Mouse (Mus musculus) neural tube, embryonic 15.5 days (tissue): ENCODE data around the gene Pdxk. TPM values are rescaled to one million over a fixed set of nuclear protein-coding genes. Genes with fewer than 3 reads are reported as not detected.
"Not testable (repeated sequence)": the region's sequence is repeated elsewhere in the genome, so short reads cannot be mapped to it uniquely, and the experiment has no call there.

Experiments used
- ATAC-seq: fragments of 200-750 bp; cut with Nextera tagmentation; 2 replicates; pipeline ENCODE4 v1.8.0; 2017; ENCODE audit warnings: mild to moderate bottlenecking, moderate TSS enrichment, moderate library complexity; ENCODE audit not compliant: low FRiP score
- H3K27ac ChIP-seq: fragments of 300-500 bp; sonication (generic); replicated peaks from 2 replicates; pipeline ENCODE4 v1.5.1; 2015; ENCODE audit warnings: mild to moderate bottlenecking, inconsistent platforms
- H3K27me3 ChIP-seq: fragments of 300-500 bp; sonication (generic); replicated peaks from 2 replicates; pipeline ENCODE4 v1.6.1; 2015; ENCODE audit warnings: inconsistent platforms
- H3K36me3 ChIP-seq: fragments of 300-500 bp; sonication (generic); 2 replicates; pipeline ENCODE4 v1.6.1; 2015; ENCODE audit warnings: inconsistent platforms
- H3K4me1 ChIP-seq: fragments of 300-500 bp; sonication (generic); 2 replicates; pipeline ENCODE4 v1.6.1; 2015; ENCODE audit warnings: inconsistent platforms
- H3K4me2 ChIP-seq: fragments of 300-500 bp; sonication (generic); 2 replicates; pipeline ENCODE4 v1.6.1; 2015; ENCODE audit warnings: inconsistent platforms, mild to moderate bottlenecking, moderate library complexity
- H3K4me3 ChIP-seq: fragments of 300-500 bp; sonication (generic); replicated peaks from 2 replicates; pipeline ENCODE4 v1.5.1; 2015; ENCODE audit warnings: mild to moderate bottlenecking, inconsistent platforms
- H3K9ac ChIP-seq: fragments of 300-500 bp; sonication (generic); replicated peaks from 2 replicates; pipeline ENCODE4 v1.6.1; 2015; ENCODE audit warnings: mild to moderate bottlenecking, inconsistent platforms
- H3K9me3 ChIP-seq: fragments of 300-500 bp; sonication (generic); replicated peaks from 2 replicates; pipeline ENCODE4 v1.6.1; 2016; ENCODE audit warnings: inconsistent platforms
- WGBS: fragments of 180-500 bp; shearing (Covaris S2); methylation state at CpG from one replicate; pipeline ENCODE4 v1.1.7; 2015; ENCODE audit warnings: mixed read lengths; 5-methylcytosine and 5-hydroxymethylcytosine counted together
- polyA plus RNA-seq: library from polyadenylated mRNA; unstranded; fragments of >200 nt; fragmentation: Nextera tagmentation; extraction: Ambion mirVana; gene quantifications from 2 replicates; pipeline ENCODE4 v1.2.1, GENCODE M21; 2015

Gene Pdxk
- 48.4 and 49.2 TPM in 2 replicates for polyA plus RNA-seq

DNA sequence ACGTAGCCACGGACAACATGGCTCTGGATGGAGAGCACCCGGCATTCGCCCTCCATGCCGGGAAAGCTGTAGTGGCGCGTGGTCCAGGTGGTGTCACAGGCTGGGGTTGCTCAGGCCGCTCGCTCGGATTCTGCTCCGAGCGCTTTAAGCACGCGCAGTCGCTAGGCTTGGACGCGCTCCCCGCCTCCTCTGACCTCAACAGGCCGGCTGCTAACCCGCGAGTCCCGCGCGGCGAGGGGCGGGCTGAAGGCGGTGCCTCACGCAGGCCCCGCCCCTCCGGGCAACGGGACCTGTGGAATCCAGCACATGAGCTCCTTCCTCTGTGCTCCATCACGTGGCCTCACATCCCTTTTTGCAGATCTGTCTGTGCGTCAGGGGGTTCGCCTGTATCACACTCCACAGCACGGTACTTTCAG, at the start of gene Pdxk:
Pdxk (minus strand) TSS at position 184 of the 416 bp plus-strand sequence.
- H3K9me3 ChIP-seq, result no peaks in the 10 kb centered on the region
- WGBS, result under 1% methylated on average over 35 of the region's 35 CpGs
- H3K4me1 ChIP-seq, result peaks cover 41% of the 10 kb centered on the region
- peak within 1 kb of the TSS; percentile 82 for H3K4me2 ChIP-seq
- peak within 1 kb of the TSS; percentile 77 for H3K4me3 ChIP-seq
- no peaks in the 10 kb centered on the region for H3K36me3 ChIP-seq
- H3K27me3 ChIP-seq, result no peaks in the 10 kb centered on the region
- peak within 1 kb of the TSS; percentile 81 for H3K27ac ChIP-seq
- ATAC-seq, result peak; percentile 95
- peak within 1 kb of the TSS; percentile 70 for H3K9ac ChIP-seq

DNA sequence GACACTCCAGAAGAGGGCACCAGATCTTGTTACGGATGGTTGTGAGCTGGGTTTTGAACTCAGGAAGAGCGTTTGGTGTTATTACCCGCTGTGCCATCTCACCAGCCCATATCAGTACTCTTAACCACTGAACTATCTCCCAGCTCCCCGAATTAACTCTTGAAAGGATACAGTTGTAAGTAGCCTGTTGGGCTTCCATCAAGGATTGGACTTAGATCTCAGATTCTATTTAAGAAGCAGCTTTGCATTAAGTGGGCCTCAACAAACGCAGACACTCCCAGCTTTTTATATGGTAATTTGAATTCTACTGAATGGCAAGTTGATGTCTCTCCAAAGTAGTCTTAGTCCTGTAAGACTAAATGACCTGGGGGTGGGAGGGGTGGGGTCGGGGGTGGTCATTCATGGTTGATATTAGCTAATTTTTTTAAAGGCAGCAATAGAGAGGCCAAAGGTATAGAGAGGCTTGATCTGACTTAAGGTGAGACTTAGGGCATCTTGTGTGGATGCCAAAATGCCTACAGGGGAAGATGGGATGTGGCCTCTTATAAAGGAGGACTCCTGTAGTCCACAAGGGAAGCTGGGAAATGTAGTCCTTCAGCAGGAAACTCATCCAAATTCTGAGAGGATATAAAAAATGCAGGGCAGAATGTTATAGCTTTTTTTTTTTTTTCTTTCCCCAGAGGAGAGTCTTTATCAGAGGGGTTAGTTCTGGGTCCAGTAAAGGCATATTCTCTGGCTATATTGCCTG, 38.4 kb upstream of the Pdxk start:
- no peak overlapping the region for H3K9ac ChIP-seq
- no peak for ATAC-seq
- no peaks in the 10 kb centered on the region for H3K27me3 ChIP-seq
- no peaks in the 10 kb centered on the region for H3K36me3 ChIP-seq
- no peaks in the 10 kb centered on the region for H3K4me1 ChIP-seq
- no peak overlapping the region for H3K4me3 ChIP-seq
- no peaks in the 10 kb centered on the region for H3K9me3 ChIP-seq
- no peak overlapping the region for H3K27ac ChIP-seq
- 85% methylated on average over 6 of the region's 6 CpGs for WGBS
- H3K4me2 ChIP-seq, result no peak overlapping the region

DNA sequence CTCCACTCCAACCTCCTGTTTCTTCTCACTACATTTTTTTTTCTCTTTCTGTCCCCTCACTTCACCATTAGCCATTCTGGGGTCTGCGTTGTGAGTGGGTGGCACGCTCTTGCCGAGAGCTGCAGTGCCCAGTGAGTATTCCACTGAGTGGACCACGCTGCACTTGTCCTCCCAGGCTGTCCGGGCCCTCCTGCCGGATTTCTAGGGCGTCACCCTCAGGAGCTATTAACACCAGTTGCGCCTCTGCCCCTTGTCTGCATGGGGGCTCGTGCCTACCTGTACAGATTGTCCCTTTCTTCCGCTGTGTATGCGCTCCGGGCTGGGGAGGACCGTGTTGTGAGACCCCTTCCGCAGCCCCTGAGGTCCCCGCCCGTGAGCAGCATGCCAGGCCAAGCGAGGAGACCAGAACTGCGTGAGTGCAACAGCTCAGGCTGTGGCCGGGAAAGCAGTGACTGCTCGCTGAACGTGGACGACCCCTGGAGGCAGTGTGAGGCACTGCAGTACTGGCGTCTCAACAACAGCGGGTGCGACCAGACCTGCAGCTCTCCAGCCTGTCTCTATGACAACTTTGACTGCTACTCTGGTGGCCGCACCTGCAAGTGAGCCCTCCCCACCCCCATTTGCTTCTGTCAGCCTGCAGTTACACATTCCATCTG, 22.8 kb upstream of the Pdxk start:
- Histone ChIP-seq H3K9me3 (no peaks in the 10 kb centered on the region), H3K9ac (peak overlapping the region; percentile 26; the same call in 1 of the 2 replicates), H3K4me1 (peaks cover 11% of the 10 kb centered on the region), H3K36me3 (no peaks in the 10 kb centered on the region), H3K4me2 (peak overlapping the region; percentile 52), H3K27ac (no peak overlapping the region), H3K4me3 (peak overlapping the region; percentile 19; the same call in 1 of the 2 replicates), H3K27me3 (peaks cover 13% of the 10 kb centered on the region; the same call in 1 of the 2 replicates)
- peak; percentile 70 for ATAC-seq
- WGBS, result 10% methylated on average over 26 of the region's 26 CpGs

DNA sequence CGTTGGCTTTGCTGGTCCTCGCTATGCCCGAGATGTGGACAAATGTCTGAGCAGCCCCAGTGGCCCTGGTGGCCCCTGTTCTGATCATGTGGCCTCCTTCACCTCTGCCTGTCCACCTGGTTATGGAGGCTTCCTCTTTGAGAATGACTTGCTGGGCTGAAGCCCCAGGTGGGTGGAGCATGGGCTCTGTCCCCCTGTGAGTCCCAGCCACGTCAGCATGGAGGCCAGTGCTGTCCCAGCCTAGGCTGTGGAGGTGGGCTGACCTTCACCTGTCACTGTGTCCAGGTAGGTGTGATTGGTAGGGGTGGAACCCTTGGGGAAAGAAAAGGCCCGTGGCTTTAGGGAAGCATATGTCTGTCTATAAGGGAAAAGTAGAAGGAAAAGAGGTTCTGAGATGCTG, 22.1 kb upstream of the Pdxk start:
- ATAC-seq, result no peak
- no peak overlapping the region for H3K4me3 ChIP-seq
- 78% methylated on average over 5 of the region's 5 CpGs for WGBS
- no peak overlapping the region for H3K9ac ChIP-seq
- H3K4me2 ChIP-seq, result no peak overlapping the region
- no peaks in the 10 kb centered on the region for H3K9me3 ChIP-seq
- H3K27ac ChIP-seq, result no peak overlapping the region
- H3K27me3 ChIP-seq, result peaks cover 13% of the 10 kb centered on the region; the same call in 1 of the 2 replicates
- no peaks in the 10 kb centered on the region for H3K36me3 ChIP-seq
- peaks cover 16% of the 10 kb centered on the region for H3K4me1 ChIP-seq

DNA sequence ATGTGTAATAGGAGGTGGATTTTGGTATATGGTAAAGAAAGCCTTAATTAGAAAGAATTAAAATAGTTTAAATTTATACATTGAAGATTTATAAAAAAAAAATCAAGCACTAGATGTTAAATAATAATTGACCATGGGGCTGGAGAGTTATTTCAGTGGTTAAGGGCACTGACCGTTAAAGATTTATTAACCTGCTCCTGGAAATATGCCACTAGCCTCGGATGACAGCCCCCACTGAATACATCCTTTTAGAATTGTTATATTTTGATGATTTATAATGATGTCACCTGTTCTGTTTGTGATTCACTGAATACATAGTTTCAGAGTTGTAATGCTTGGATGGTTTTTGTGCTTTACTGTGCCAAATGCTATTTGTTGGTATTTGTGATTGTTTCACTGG, 20.6 kb upstream of the Pdxk start:
- peaks cover 23% of the 10 kb centered on the region for H3K4me1 ChIP-seq
- not testable (repeated sequence) for H3K4me3 ChIP-seq, H3K9ac ChIP-seq, H3K36me3 ChIP-seq, H3K4me2 ChIP-seq, H3K9me3 ChIP-seq, ATAC-seq, H3K27ac ChIP-seq
- H3K27me3 ChIP-seq, result peaks cover 13% of the 10 kb centered on the region; the same call in 1 of the 2 replicates
- 60% methylated on average over 2 of the region's 2 CpGs for WGBS

DNA sequence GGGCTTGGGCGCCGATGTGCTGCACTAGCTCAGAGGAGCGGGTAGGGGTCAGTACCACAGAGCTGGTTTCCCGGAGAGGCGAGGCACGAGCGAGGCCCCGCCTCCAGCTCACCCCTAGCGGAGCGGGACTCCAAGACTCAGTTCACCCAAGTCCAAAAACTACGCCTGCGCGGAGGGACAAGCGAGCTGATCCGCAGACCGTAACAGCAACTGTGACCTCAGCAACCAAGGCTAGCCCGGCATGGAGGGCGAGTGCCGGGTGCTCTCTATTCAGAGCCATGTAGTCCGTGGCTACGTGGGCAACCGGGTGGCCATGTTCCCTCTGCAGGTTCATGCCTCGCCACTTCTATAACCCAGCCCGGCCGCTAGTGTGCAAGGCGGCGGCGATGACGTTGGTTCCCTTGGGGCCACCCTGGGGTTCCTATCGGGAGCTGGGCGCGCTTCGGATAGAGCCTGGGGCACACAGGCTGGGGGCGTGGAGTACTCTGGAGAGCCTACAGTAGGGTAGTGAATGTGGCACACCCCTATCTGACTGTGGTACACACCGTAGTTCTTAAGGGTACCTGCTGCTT, 17.2 kb upstream of the Pdxk start:
- Histone ChIP-seq H3K4me3 (peak overlapping the region; percentile 51), H3K4me2 (peak overlapping the region; percentile 79), H3K36me3 (no peaks in the 10 kb centered on the region), H3K4me1 (peaks cover 16% of the 10 kb centered on the region), H3K9ac (peak overlapping the region; percentile 42), H3K27ac (0 out of 2 replicates have a peak overlapping the region, but pooled peaks have one; percentile 7), H3K27me3 (peaks cover 13% of the 10 kb centered on the region; the same call in 1 of the 2 replicates), H3K9me3 (no peaks in the 10 kb centered on the region)
- peak; percentile 95 for ATAC-seq
- under 1% methylated on average over 35 of the region's 35 CpGs for WGBS

DNA sequence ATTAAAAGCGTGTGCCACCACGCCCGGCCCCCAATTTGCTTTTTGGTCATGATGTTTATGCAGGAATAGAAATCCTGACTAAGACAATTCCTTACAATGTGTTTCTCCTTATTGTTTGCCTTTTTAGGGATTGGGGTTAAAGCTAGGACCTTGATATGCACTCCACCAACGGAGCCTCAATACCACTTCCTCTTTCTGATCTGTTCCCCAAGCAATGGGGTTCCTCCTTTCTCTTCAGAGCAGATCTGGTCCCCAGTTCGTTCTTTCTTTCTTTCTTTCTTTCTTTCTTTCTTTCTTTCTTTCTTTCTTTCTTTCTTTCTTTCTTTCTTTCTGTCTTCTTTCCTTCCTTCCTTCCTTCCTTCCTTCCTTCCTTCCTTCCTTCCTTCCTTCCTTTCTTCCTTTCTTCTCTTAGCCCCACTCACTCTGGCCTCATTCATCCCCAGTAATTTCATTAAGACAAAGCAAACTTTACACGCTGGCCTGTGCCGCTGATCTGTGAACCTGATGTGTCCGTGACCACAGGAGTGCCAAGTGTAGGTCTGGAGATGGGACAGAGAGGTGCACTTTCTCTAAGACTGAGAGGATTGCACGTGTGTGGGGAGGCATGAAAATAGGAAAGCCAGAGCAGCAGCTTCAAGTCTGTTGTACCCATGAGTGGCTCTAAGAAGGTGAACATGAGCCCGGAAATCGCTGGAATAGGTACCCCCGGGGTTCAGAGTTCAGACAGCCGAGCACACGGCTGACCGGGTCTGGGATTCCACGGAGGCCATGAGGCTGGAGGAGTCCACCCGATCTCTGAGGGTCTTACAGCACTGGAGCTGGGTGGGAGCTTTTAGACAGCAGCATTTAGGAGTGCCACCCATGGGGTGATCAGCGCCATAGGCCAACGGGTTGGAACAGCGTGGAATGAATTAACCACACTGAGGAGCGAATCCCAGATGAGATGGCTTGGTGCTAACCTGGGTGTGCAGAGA, 16.5 kb upstream of the Pdxk start:
- Histone ChIP-seq H3K36me3 (no peaks in the 10 kb centered on the region), H3K4me3 (peak overlapping the region; percentile 51), H3K4me1 (peaks cover 16% of the 10 kb centered on the region), H3K27me3 (peaks cover 13% of the 10 kb centered on the region; the same call in 1 of the 2 replicates), H3K27ac (no peak overlapping the region), H3K9ac (peak overlapping the region; percentile 42), H3K4me2 (peak overlapping the region; percentile 79), H3K9me3 (no peaks in the 10 kb centered on the region)
- peak; percentile 39 for ATAC-seq
- WGBS, result 40% methylated on average over 21 of the region's 21 CpGs

DNA sequence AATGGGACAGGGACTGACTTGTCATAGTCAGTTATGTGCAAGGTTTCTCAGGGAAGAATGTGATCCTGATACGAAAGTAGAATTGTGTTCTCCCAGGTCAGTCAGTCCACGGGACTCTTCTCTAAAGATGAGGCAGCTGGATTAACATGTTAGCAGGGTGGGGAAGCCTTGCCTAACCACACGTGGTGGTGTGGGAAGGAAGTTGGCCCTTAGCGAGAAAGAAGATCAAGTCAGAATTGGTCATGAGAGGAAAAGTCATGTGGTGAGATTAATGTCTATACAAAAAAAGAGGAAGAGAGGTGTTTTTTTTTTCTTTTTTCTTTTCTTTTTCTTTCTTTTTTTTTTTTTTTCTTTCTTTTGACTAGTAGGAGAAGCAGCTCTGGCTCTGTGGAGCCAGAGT, 12.0 kb upstream of the Pdxk start:
- no peaks in the 10 kb centered on the region for H3K27me3 ChIP-seq
- H3K36me3 ChIP-seq, result no peaks in the 10 kb centered on the region
- H3K27ac ChIP-seq, result no peak overlapping the region
- no peak overlapping the region for H3K4me3 ChIP-seq
- 78% methylated on average over 4 of the region's 4 CpGs for WGBS
- ATAC-seq, result no peak
- H3K4me1 ChIP-seq, result peaks cover 6% of the 10 kb centered on the region
- H3K9me3 ChIP-seq, result no peaks in the 10 kb centered on the region
- no peak overlapping the region for H3K4me2 ChIP-seq
- H3K9ac ChIP-seq, result no peak overlapping the region

DNA sequence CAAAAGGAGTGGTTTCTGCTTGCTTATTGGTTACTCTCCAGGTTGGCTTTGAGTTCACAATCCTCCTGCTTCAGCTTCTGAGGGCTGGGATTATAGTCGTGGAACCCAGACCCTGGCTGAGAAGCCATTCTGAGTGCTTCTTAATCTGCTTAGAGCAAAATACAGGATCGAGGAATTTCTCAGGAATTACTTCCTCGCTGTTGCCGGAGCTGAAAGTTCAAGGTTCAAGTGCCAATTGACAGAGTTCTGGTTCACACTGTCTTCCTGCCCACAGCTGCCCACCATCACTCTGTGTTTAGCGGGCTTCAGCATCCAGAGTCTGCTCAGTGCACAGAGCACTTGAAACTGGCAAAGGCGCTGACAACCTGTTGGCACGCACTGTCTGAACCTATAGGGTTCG, 10.0 kb upstream of the Pdxk start:
- H3K4me2 ChIP-seq, result no peak overlapping the region

DNA sequence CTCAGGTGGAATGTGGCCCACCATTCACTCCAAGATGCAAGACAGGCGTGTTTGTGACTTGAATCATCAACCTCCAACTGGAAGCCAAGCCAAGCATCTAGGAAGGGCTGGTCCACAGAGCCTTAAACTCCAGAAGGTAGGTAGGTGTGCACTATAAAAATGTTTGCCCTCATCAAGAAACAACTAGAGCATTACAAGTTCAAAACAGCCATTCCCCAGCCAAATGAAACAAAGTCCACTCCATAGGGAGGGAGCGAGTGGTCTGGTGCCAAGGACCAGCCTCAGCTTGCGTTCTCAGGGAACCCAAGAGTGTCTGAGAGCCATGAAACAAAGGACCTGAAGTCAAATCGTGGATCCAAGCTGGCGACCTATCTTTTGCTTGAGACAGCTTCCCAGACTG, 8.7 kb upstream of the Pdxk start:
- no peaks in the 10 kb centered on the region for H3K9me3 ChIP-seq
- H3K4me3 ChIP-seq, result no peak overlapping the region
- 67% methylated on average over 5 of the region's 5 CpGs for WGBS
- H3K9ac ChIP-seq, result no peak overlapping the region
- no peak overlapping the region for H3K27ac ChIP-seq
- H3K4me2 ChIP-seq, result no peak overlapping the region
- no peaks in the 10 kb centered on the region for H3K36me3 ChIP-seq
- no peaks in the 10 kb centered on the region for H3K27me3 ChIP-seq
- peaks cover 9% of the 10 kb centered on the region for H3K4me1 ChIP-seq
- no peak for ATAC-seq

More for the DNA sequence above, 10.0 kb upstream of the Pdxk start:
- Histone ChIP-seq H3K4me1 (peaks cover 9% of the 10 kb centered on the region), H3K9me3 (no peaks in the 10 kb centered on the region), H3K27me3 (no peaks in the 10 kb centered on the region), H3K27ac (no peak overlapping the region), H3K9ac (no peak overlapping the region), H3K4me3 (no peak overlapping the region), H3K36me3 (no peaks in the 10 kb centered on the region)
- no peak for ATAC-seq
- 85% methylated on average over 8 of the region's 8 CpGs for WGBS

DNA sequence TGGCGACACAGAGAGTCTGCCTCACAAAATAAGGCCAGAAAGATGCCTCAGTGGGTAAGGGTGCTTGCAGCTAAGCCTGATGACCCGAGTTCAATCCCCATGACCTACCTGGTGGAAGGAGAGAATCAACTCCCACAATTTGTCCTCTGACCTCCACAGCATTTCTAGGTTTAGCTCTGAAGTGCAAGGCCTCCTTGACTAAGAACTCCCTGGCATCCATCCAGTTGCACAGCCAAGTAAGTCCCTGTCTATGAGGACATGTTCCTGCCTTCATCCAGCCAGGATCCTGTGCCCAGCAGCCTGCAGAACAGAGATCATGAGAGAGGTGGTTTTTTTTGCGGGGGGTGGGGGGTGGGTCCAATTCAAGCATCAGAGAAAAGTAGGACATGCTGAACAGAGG, 7.3 kb upstream of the Pdxk start:
- no peaks in the 10 kb centered on the region for H3K36me3 ChIP-seq
- H3K27me3 ChIP-seq, result no peaks in the 10 kb centered on the region
- 82% methylated on average over 3 of the region's 3 CpGs for WGBS
- no peak overlapping the region for H3K9ac ChIP-seq
- H3K4me1 ChIP-seq, result peaks cover 9% of the 10 kb centered on the region
- H3K4me2 ChIP-seq, result no peak overlapping the region
- H3K27ac ChIP-seq, result no peak overlapping the region
- no peak overlapping the region for H3K4me3 ChIP-seq
- H3K9me3 ChIP-seq, result no peaks in the 10 kb centered on the region
- no peak for ATAC-seq
